13 mouse cellular contexts compared by ENCODE assay signal in the genomic region with DNA sequence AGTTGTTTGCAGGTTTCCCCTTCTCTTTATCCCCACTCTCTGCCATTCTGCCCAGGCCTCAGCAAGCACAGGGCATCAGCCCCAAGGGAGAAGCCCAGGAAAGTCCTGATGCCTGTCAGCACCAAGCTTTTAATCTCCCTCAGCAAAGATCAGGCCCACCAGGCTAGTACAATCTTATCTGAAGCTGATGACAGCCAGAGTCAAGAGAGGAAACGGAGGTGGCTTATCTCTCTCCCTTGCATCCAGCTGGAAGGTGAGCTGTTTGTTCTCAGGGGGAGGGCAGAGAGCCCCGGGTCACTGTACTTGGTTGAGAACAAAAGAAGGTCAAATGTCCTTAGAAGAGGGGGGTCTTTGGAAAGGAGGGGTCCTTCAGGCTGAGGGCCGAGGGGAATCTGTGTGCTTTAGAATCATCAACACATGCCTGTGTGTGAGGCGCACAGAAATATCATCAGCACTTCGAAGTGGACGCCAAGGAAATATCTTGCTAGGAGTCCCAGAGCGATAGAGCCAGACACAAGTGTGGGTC.
"Had no signal": no experiment of that assay in that cellular context is flagged by ENCODE, and none has a peak within 500 bp of the region (broad histone marks: within the 10 kb centered on the region; RNA-seq: fewer than 3 reads in every experiment).

No protein-coding gene starts in this region.

- H3K4me2 ChIP-seq: limb, embryonic 12.5 days; liver, embryonic 13.5 days; lung, embryonic 15.5 days; midbrain, embryonic 13.5 days; neural tube, embryonic 12.5 days had no signal

- H3K27ac ChIP-seq: layer of hippocampus, adult 2 months; limb, embryonic 12.5 days; liver, embryonic 13.5 days; lung, embryonic 15.5 days; macrophage; midbrain, embryonic 13.5 days; neural tube, embryonic 12.5 days had no signal

- H3K9ac ChIP-seq: limb, embryonic 12.5 days; liver, embryonic 13.5 days; liver, postnatal 0 days; lung, embryonic 15.5 days; midbrain, embryonic 13.5 days; neural tube, embryonic 12.5 days had no signal

- H3K36me3 ChIP-seq: limb, embryonic 12.5 days; liver, embryonic 13.5 days; lung, embryonic 15.5 days; midbrain, embryonic 13.5 days; neural tube, embryonic 12.5 days had no signal

- H3K9me3 ChIP-seq: limb, embryonic 12.5 days; liver, embryonic 13.5 days; lung, embryonic 15.5 days; midbrain, embryonic 13.5 days; neural tube, embryonic 12.5 days had no signal

- ATAC-seq: liver, postnatal 0 days; midbrain, embryonic 13.5 days had no signal

- H3K4me1 ChIP-seq: limb, embryonic 12.5 days had no signal

- H3K4me3 ChIP-seq: layer of hippocampus, adult 2 months; limb, embryonic 12.5 days; liver, embryonic 13.5 days; lung, embryonic 15.5 days; midbrain, embryonic 13.5 days; neural tube, embryonic 12.5 days had no signal

- H3K27me3 ChIP-seq: lung, embryonic 15.5 days had no signal

- DNase-seq: kidney, postnatal 10 days; kidney, postnatal 4 days; liver; liver, embryonic 13.5 days; liver, postnatal 0 days; lung, postnatal 14 days; thymus, postnatal 36 days had no signal
